Mouse (Mus musculus) CD4-positive, CD25-positive, alpha-beta regulatory T cell, adult 4 months (primary cell): ENCODE results near the gene Rgma. TPM values are rescaled to one million over a fixed set of nuclear protein-coding genes. Genes with fewer than 3 reads are reported as not detected.

Experiments
- ATAC-seq: one replicate; pipeline ENCODE4 v1.8.0; 2017
- polyA plus RNA-seq, 2 experiments: library from polyadenylated mRNA; unstranded; fragments of 100-300 nt; shearing (Covaris generic); gene quantifications; one replicate each; pipeline ENCODE4 v1.2.1; 2017

Gene Rgma
- polyA plus RNA-seq, 2 experiments from 2014 or later: not detected

DNA sequence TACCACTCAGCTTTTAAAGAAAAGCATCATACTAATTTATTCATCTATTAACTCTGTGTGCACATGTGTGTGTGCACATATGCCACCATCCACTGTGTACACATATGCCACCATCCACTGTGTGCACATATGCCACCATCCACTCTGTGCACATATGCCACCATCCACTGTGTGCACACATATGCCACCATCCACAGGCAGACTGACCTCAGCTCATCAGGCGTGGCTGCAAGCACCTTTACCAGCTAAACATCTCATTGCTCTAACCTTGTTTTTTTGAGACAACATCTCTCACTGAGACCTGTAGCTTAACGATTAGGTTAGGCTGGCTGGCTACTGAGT is 59.0 kb downstream of the Rgma start:
- ATAC-seq: no peak

DNA sequence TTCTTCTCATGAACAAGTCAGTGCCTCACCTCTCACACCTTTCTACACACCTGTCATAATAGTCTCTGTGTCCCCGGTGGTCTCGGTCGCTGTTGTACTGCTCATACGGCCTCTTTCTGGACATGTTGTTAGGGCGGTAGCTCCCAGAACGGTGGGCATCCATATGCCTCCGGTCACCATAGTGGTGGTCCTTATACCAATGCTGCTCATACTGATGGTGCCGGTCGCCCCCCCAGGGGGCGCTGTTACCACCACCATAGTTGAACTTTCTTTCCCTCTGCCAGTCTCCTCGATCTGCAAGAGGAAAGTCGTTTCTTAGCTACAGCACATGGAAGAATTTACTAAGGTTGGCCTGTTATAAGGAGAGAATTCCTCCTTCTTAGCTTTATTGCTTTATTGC is 60.4 kb downstream of the Rgma start:
- ATAC-seq: no peak

DNA sequence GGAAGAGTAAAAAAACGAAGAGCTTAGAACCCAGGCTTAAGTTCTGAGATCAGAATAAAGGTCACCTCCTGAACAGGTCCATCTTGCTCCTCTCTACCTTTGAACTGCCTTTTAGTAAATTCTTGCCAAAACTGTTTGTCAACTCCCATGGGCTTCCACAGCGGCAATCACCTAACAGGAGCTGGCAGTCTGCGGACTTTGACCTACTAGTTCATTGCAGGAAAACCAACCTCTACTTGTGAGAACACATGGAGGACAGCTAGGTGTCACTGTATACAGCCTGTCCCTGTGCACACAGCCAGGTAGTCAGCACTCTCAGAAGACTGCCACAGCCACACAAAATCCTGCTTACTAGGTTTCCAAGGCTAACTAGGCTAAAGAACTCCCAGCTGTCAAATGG is 66.5 kb downstream of the Rgma start:
- ATAC-seq: no peak

DNA sequence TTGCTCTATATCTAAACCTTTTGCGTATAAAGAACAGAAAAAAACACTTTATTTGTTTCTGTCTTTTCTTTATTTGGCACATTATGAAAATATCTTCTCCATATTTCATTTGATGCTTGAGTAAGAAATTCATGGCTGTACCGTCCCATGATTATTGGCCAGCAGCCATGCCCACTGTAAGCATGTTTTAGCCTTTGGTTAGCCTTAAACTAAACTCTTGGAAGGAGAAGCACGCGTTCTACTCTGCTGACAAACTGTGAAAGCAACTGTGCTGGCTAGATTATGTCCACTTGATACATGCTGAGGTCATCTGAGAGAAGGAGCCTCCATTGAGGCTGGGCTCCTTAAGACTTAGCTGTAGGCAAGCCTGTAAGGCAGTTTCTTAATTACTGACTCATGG is 66.9 kb downstream of the Rgma start:
- no peak for ATAC-seq

DNA sequence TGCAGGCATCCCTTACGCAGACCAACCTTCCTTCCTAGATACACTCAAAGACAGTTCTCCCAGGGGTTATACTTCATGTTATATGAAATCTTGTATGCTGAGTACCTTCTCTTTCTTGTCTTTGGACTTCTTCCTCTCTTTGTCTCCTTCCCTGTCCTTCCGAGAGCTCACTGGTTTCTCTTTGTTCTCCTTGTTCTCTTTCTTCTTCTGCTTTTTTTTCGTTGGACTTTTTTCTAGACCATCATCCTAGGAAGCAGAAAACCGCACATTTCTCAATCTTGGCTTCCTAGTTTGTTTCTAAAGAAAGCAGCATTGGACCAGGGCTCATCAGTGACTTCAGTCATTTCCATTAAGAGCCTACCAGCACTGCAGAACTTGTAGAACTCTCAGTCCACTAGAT is 76.3 kb downstream of the Rgma start:
- ATAC-seq: no peak

- no peak for ATAC-seq
These were observed 77.0 kb downstream of the Rgma start for GRCm38 (mm10) chr7:73452187-73452808.

DNA sequence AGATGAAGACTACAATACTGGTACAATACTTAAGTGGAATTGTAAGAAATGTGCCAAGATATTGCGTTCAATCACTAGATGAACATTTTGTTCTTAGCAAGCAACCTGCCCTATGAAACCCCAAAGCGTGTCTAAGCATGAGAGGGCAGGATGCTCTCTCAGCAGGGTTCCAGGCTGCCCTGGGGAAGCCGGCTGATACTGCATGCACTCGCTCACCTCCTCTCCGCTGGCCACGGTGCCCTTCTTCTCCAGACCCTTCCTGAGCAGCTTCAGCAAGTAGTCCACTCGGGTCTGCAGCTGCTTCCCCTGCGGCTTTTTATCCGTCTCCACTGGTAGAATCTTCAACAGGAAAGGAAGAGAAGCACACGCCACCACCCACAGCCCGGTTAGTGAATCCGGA is 78.8 kb downstream of the Rgma start:
- no peak for ATAC-seq

GRCm38 (mm10) chr7:73463546-73463945 is 88.2 kb downstream of the Rgma start:
- no peak for ATAC-seq

- no peak for ATAC-seq
These were observed 92.4 kb downstream of the Rgma start for GRCm38 (mm10) chr7:73467741-73468140.

Other genes starting within 250 kb of the Rgma start
- 100 to 1,000 TPM; 223 to 256 TPM for gene Chd2, start 166.3 kb downstream of the Rgma start, polyA plus RNA-seq